Mouse (Mus musculus): Measurements from ENCODE around the gene Rln3.

DNA sequence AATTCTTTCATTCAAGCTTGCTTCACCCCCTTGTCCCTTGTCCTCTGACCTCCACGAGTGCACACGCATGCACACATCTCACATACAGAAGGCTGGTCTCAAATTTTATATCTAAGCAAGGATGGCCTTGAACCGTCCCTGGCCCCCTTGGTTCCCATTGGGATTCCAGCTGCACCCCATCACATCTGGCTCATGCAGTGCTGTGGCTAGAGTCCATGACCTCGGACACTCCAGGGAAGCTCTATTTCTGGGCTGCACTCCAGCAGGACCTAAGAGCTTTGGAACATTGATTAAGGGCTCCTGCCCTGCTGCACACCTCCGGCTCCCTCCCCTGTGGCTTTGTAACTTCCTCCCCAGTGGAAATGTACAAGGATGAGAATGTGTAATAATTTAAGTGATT lies 6.8 kb downstream of the Rln3 start:
- no peak for TF ChIP-seq POLR2A (IDR thresholded peaks at IDR 0.05; ENCODE audit: borderline replicate concordance, extremely low read depth, insufficient read depth, insufficient read length, poor library complexity, severe bottlenecking)
- TF ChIP-seq CTCF (IDR thresholded peaks at IDR 0.05; ENCODE audit: borderline replicate concordance, extremely low read depth, insufficient read depth, insufficient read length) = no peak
